Mouse (Mus musculus): ENCODE measurements around the gene Cep97. TPM values are rescaled to one million over a fixed set of nuclear protein-coding genes. Genes with fewer than 3 reads are reported as not detected.
A peak's percentile ranks its signal among the peaks of the same experiment; 100 is the strongest.
"Not testable (repeated sequence)": the region's sequence is repeated elsewhere in the genome, so short reads cannot be mapped to it uniquely, and the experiment has no call there.

Gene Cep97
- total and polyA plus RNA-seq, 3 experiments: 11.4 to 24.6 (median 17.6) TPM

DNA sequence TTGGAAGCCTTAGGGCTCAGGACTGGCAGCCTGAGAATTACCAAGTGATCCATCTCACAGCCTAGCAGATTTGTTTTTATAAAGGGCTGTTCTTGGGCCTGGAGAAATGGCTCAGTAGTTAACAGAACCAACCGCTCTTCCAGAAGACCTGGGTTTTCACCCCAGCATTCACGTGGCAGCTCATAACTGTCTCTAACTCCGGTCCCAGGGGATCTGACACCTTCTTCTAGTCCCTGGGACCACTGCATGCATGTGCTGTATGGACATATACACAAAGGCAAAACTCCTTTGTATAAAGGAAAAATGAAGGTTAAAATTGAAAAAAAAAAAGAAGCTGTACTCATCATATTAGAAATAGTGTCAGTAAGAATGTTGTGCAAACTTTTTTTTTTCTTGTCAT lies 15.8 kb upstream of the Cep97 start:
- Histone ChIP-seq H3K4me1 (ENCODE audit: insufficient read depth, low read depth, low read length) (peaks cover 25% of the 10 kb centered on the region), H3K36me3 (replicated peaks) (no peaks in the 10 kb centered on the region), H3K27me3 (ENCODE audit: insufficient read depth, low read length) (no peaks in the 10 kb centered on the region), H3K9me3 (replicated peaks) (no peaks in the 10 kb centered on the region; the same call in 1 of the 2 replicates), H3K4me3 (ENCODE audit: low read depth, low read length) (no peak overlapping the region)
- no peak for DNase-seq (ENCODE audit: low spot score)
- TF ChIP-seq GATA2 (IDR thresholded peaks at IDR 0.05; ENCODE audit: borderline replicate concordance, low read depth, low read length) (no peak), GATA1 (IDR thresholded peaks at IDR 0.05; ENCODE audit: borderline replicate concordance, low read length) (no peak)
- ATAC-seq (ENCODE audit: extremely low read depth, insufficient number of reproducible peaks, low FRiP score, poor library complexity, severe bottlenecking): no peak

DNA sequence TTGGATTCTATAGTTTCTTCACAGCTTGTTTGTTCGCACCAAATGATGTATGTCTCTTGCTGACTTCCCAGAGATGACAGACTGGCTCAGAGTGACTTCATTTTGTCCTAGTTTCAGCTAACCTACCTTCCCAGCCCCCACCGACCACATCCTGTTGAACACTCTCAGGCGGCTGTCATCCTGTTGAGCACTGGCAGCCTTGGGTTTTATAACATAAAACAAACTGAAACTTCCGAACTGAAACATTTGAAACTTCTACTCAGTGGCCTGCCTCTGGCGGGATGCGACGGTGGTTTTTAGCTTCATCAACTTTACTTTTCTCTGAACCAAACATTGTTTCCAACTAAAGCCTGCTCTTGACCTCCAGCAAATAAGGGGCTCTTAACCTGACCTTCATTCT lies 14.3 kb upstream of the Cep97 start:
- ATAC-seq (ENCODE audit: extremely low read depth, insufficient number of reproducible peaks, low FRiP score, poor library complexity, severe bottlenecking) (peak; percentile 73), DNase-seq (ENCODE audit: low spot score) (peak; percentile 36)
- TF ChIP-seq POLR2AphosphoS5 (IDR thresholded peaks at IDR 0.05; ENCODE audit: insufficient replicate concordance, low read depth, low read length) (no peak), GATA2 (IDR thresholded peaks at IDR 0.05; ENCODE audit: borderline replicate concordance, low read depth, low read length) (no peak), CTCF (IDR thresholded peaks at IDR 0.05; ENCODE audit: low read depth, low read length) (no peak), GATA1 (IDR thresholded peaks at IDR 0.05; ENCODE audit: borderline replicate concordance, low read length) (no peak), TAL1 (conservative IDR thresholded peaks at IDR 0.05; ENCODE audit: low read depth, low read length) (no peak)
- H3K36me3 ChIP-seq (replicated peaks): no peaks in the 10 kb centered on the region
- no peaks in the 10 kb centered on the region for H3K9me3 ChIP-seq (replicated peaks)
- no peak overlapping the region; the same call in 1 of the 2 replicates for H3K4me3 ChIP-seq (ENCODE audit: low read depth, low read length)
- no peaks in the 10 kb centered on the region; the same call in 1 of the 2 replicates for H3K27me3 ChIP-seq (ENCODE audit: insufficient read depth, low read length)
- H3K4me1 ChIP-seq (ENCODE audit: insufficient read depth, low read depth, low read length): peaks cover 25% of the 10 kb centered on the region

DNA sequence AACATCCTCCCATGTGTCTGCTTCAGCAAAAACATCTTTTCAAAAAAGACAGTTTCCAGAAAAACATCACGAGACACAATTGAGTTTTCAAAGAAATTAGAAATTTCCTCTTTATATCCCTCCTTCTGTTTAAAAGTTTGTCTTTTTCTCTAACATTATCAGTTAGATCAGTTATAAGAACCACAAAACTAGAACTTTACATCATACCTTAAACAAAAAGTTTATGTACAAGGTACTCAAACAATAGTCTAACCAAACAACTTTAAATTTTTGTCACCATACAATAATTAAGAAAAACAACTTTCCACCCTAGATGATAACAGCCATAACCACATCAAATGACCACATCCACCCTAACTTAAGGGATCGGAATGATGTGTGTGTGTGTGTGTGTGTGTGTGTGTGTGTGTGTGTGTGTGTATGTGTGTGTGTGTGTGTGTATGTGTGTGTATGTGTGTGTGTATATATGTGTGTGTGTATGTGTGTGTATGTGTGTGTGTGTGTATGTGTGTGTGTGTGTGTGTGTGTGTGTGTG lies 13.3 kb upstream of the Cep97 start:
- not testable (repeated sequence) for H3K9me3 ChIP-seq (replicated peaks); H3K27me3 ChIP-seq (ENCODE audit: insufficient read depth, low read length); ATAC-seq (ENCODE audit: extremely low read depth, insufficient number of reproducible peaks, low FRiP score, poor library complexity, severe bottlenecking); DNase-seq (ENCODE audit: low spot score); H3K36me3 ChIP-seq (replicated peaks); H3K4me3 ChIP-seq (ENCODE audit: low read depth, low read length)
- peaks cover 25% of the 10 kb centered on the region for H3K4me1 ChIP-seq (ENCODE audit: insufficient read depth, low read depth, low read length)

DNA sequence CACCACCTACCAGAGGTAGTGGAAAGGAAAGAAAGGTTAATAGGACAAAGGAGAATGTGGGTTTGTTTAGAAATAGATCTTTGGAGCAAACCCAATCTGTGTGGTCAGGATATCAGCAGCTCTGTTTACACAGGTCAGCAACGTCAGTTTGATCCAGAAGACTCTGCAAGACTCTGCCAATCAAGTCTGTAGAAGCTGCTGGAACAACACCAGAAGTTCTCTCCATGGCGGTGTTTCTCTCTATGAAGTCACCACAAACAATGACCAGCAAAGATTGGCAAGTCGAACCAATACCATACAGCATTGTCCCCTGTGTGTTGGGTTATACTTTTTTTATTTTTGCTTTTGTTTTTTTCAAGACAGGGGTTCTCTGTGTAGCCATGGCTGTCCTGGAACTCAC lies 12.6 kb upstream of the Cep97 start:
- Histone ChIP-seq H3K9me3 (replicated peaks) (no peaks in the 10 kb centered on the region), H3K4me1 (ENCODE audit: insufficient read depth, low read depth, low read length) (peaks cover 21% of the 10 kb centered on the region), H3K4me3 (ENCODE audit: low read depth, low read length) (no peak overlapping the region), H3K27me3 (ENCODE audit: insufficient read depth, low read length) (no peaks in the 10 kb centered on the region; the same call in 1 of the 2 replicates), H3K36me3 (replicated peaks) (no peaks in the 10 kb centered on the region)
- TF ChIP-seq POLR2AphosphoS5 (IDR thresholded peaks at IDR 0.05; ENCODE audit: insufficient replicate concordance, low read depth, low read length): no peak
- TF ChIP-seq TAL1 (conservative IDR thresholded peaks at IDR 0.05; ENCODE audit: low read depth, low read length): no peak
- TF ChIP-seq GATA2 (IDR thresholded peaks at IDR 0.05; ENCODE audit: borderline replicate concordance, low read depth, low read length): no peak
- no peak for TF ChIP-seq GATA1 (IDR thresholded peaks at IDR 0.05; ENCODE audit: borderline replicate concordance, low read length)
- no peak for TF ChIP-seq CTCF (IDR thresholded peaks at IDR 0.05; ENCODE audit: low read depth, low read length)
- ATAC-seq (ENCODE audit: extremely low read depth, insufficient number of reproducible peaks, low FRiP score, poor library complexity, severe bottlenecking) (no peak), DNase-seq (ENCODE audit: low spot score) (no peak)

DNA sequence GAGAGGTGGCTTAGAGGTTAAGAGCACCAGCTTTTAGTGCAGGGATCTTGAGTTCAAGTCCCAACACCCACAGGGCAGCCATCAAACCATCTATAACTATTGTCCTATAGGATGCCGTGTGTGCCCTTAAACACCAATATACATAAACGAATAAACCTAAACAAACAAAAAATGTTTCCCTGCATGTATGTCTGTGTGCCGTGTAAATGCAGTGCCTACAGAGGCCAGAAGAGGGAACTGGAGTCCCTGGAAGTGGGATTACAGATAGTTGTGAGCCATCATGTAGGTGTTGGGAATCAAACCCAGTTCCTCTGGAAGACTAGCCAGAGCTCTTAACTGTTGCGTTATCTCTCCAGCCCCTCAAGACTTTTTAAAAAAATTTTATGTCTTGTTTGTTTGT lies 6.1 kb upstream of the Cep97 start:
- ATAC-seq (ENCODE audit: extremely low read depth, insufficient number of reproducible peaks, low FRiP score, poor library complexity, severe bottlenecking): no peak
- TF ChIP-seq GATA1 (IDR thresholded peaks at IDR 0.05; ENCODE audit: borderline replicate concordance, low read length) (no peak), POLR2AphosphoS5 (IDR thresholded peaks at IDR 0.05; ENCODE audit: insufficient replicate concordance, low read depth, low read length) (no peak), TAL1 (conservative IDR thresholded peaks at IDR 0.05; ENCODE audit: low read depth, low read length) (no peak), GATA2 (IDR thresholded peaks at IDR 0.05; ENCODE audit: borderline replicate concordance, low read depth, low read length) (no peak), CTCF (IDR thresholded peaks at IDR 0.05; ENCODE audit: low read depth, low read length) (no peak)
- peaks cover 4% of the 10 kb centered on the region; the same call in 1 of the 2 replicates for H3K27me3 ChIP-seq (ENCODE audit: insufficient read depth, low read length)

DNA sequence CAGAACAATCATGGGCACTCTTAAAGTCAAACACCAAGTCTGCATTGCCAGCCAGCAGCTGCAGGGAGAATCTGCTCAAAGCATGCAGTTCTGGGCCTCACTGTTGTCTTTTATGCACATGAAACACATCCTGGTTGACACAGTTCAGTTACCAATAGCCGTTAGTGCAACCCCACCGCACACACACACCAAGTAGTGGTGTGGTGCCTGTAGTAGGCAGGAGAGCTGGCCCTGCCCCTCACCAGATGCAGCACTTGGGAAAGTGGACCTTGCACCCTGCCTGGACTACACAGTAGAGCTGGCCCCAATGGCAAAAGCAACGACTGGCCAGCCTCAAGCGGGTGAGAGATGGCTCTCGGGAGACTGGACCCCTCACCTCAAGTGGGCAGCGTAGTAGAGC lies 5.0 kb upstream of the Cep97 start:
- H3K9me3 ChIP-seq (replicated peaks): no peaks in the 10 kb centered on the region
- DNase-seq (ENCODE audit: low spot score) (no peak), ATAC-seq (ENCODE audit: extremely low read depth, insufficient number of reproducible peaks, low FRiP score, poor library complexity, severe bottlenecking) (no peak)
- H3K4me1 ChIP-seq (ENCODE audit: insufficient read depth, low read depth, low read length): peaks cover 10% of the 10 kb centered on the region
- H3K27me3 ChIP-seq (ENCODE audit: insufficient read depth, low read length): peaks cover 4% of the 10 kb centered on the region; the same call in 1 of the 2 replicates
- no peaks in the 10 kb centered on the region for H3K36me3 ChIP-seq (replicated peaks)
- TF ChIP-seq TAL1 (conservative IDR thresholded peaks at IDR 0.05; ENCODE audit: low read depth, low read length) (no peak), CTCF (IDR thresholded peaks at IDR 0.05; ENCODE audit: low read depth, low read length) (no peak), GATA1 (IDR thresholded peaks at IDR 0.05; ENCODE audit: borderline replicate concordance, low read length) (no peak), GATA2 (IDR thresholded peaks at IDR 0.05; ENCODE audit: borderline replicate concordance, low read depth, low read length) (no peak), POLR2AphosphoS5 (IDR thresholded peaks at IDR 0.05; ENCODE audit: insufficient replicate concordance, low read depth, low read length) (no peak)
- no peak overlapping the region for H3K4me3 ChIP-seq (ENCODE audit: low read depth, low read length)

More for the DNA sequence above, 6.1 kb upstream of the Cep97 start:
- Histone ChIP-seq H3K36me3 (replicated peaks) (no peaks in the 10 kb centered on the region), H3K4me1 (ENCODE audit: insufficient read depth, low read depth, low read length) (peaks cover 7% of the 10 kb centered on the region), H3K4me3 (ENCODE audit: low read depth, low read length) (no peak overlapping the region), H3K9me3 (replicated peaks) (no peaks in the 10 kb centered on the region)
- DNase-seq (ENCODE audit: low spot score): no peak

DNA sequence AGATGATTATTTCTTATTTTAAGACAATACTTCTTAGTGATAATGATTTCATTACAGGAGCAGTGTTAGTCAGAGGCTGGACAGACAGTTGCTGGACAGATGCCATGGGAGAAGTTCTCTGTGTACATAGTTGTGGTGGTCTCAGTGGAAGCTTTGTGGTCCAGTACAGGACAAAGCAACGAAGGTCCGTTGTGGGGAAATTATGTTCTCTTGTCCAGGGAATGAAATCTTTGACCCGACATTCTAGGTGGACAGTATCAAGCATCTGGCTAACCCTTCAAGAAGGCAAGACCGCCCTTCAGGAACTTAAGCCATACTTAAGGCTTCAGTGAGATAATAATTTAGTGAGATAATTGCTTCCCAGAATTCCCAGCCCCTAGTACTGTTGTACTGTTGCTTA lies 4.1 kb upstream of the Cep97 start:
- H3K27me3 ChIP-seq (ENCODE audit: insufficient read depth, low read length): peaks cover 4% of the 10 kb centered on the region; the same call in 1 of the 2 replicates
- H3K36me3 ChIP-seq (replicated peaks): no peaks in the 10 kb centered on the region
- no peak for TF ChIP-seq CTCF (IDR thresholded peaks at IDR 0.05; ENCODE audit: low read depth, low read length)
- DNase-seq (ENCODE audit: low spot score) (no peak), ATAC-seq (ENCODE audit: extremely low read depth, insufficient number of reproducible peaks, low FRiP score, poor library complexity, severe bottlenecking) (no peak)
- H3K9me3 ChIP-seq (replicated peaks): no peaks in the 10 kb centered on the region
- H3K4me3 ChIP-seq (ENCODE audit: low read depth, low read length): no peak overlapping the region
- peaks cover 11% of the 10 kb centered on the region for H3K4me1 ChIP-seq (ENCODE audit: insufficient read depth, low read depth, low read length)
